Mouse (Mus musculus): Measurements from ENCODE around the gene Ubn1. TPM values are rescaled to one million over a fixed set of nuclear protein-coding genes. Genes with fewer than 3 reads are reported as not detected.
A peak's percentile ranks its signal among the peaks of the same experiment; 100 is the strongest.

The Ubn1 gene
- polyA plus RNA-seq (2015; fragmentation: Nextera tagmentation; extraction: Ambion mirVana): 15.0 and 16.3 TPM in 2 replicates

DNA sequence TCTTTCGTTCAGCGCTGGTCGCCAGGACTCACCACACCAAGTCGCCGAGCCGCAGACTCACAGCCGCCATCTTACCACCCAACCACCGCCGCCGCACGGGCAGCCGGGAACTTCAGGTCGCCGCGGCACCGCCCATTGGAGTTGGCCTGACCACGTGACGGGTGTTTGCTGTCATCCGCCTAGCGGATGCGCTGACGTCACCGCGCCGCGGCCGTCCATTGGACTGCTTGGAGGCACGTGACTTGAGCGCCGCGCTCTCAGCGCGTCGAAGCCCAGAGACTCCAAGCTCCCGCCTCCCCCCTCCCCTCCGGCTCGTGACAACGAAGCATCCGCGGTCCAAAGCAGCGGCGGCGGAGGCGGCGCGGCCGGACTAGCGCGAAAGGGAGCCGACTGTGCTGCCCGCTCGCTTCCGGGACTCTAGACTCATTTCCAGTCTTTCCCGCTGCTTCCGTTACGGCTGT, at the start of gene Ubn1, which contains the start of gene Glyr1:
Ubn1 (plus strand) TSS at position 284 of the 461 bp plus-strand sequence.
Glyr1 (minus strand) TSS at position 90 of the 461 bp plus-strand sequence.
- DNase-seq (ENCODE audit: low spot score): peak; percentile 100
- TF ChIP-seq EP300 (IDR thresholded peaks at IDR 0.05): no peak
- no peak; the same call in 1 of the 2 replicates for TF ChIP-seq CTCF (IDR thresholded peaks at IDR 0.05)
- Histone ChIP-seq H3K4me3 (ENCODE audit: low read depth, low read length) (peak within 1 kb of the TSS; percentile 96), H3K36me3 (ENCODE audit: insufficient read depth, low read length) (peaks cover 4% of the 10 kb centered on the region; the same call in 1 of the 2 replicates), H3K4me1 (ENCODE audit: insufficient read depth, low read depth, low read length) (peaks cover 4% of the 10 kb centered on the region; the same call in 1 of the 2 replicates), H3K4me2 (replicated peaks; ENCODE audit: low read depth, low read length) (peak within 1 kb of the TSS; percentile 90), H3K9ac (replicated peaks; ENCODE audit: low read depth) (peak within 1 kb of the TSS; percentile 93), H3K27me3 (replicated peaks; ENCODE audit: insufficient read depth, low read length) (no peaks in the 10 kb centered on the region), H3K9me3 (ENCODE audit: low read length) (no peaks in the 10 kb centered on the region), H3K27ac (ENCODE audit: low read length) (peak within 1 kb of the TSS; percentile 100)
- under 1% methylated on average over 52 of the region's 56 CpGs for WGBS
- peak; percentile 98 for ATAC-seq

DNA sequence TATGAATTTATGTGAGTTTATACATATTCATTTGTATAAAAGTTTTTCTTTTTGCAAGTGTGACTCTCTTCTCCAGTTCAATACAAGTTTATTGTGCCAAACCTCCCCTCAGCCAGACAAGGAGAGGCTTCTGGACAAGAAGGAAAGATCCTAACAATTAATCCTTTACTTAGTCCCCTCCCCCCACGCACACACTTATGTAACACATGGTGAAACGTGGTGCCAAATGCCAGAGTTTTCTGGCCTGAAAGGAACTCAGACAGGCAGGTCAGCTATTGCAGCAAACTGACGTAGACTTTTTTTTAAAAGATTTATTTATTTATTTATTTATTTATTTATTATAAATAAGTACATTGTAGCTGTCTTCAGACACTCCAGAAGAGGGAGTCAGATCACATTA, 49.2 kb upstream of the Ubn1 start:
- no peak overlapping the region for H3K27ac ChIP-seq (ENCODE audit: low read length)
- 48% methylated on average over 3 of the region's 3 CpGs for WGBS
- DNase-seq (ENCODE audit: low spot score) (no peak), ATAC-seq (no peak)
- H3K4me2 ChIP-seq (replicated peaks; ENCODE audit: low read depth, low read length): no peak overlapping the region
- H3K36me3 ChIP-seq (ENCODE audit: insufficient read depth, low read length): no peaks in the 10 kb centered on the region
- H3K4me1 ChIP-seq (ENCODE audit: insufficient read depth, low read depth, low read length): no peaks in the 10 kb centered on the region
- TF ChIP-seq EP300 (IDR thresholded peaks at IDR 0.05): no peak
- TF ChIP-seq CTCF (IDR thresholded peaks at IDR 0.05): no peak
- H3K9ac ChIP-seq (replicated peaks; ENCODE audit: low read depth): no peak overlapping the region
- H3K4me3 ChIP-seq (ENCODE audit: low read depth, low read length): no peak overlapping the region
- no peaks in the 10 kb centered on the region for H3K9me3 ChIP-seq (ENCODE audit: low read length)
- no peaks in the 10 kb centered on the region for H3K27me3 ChIP-seq (replicated peaks; ENCODE audit: insufficient read depth, low read length)

DNA sequence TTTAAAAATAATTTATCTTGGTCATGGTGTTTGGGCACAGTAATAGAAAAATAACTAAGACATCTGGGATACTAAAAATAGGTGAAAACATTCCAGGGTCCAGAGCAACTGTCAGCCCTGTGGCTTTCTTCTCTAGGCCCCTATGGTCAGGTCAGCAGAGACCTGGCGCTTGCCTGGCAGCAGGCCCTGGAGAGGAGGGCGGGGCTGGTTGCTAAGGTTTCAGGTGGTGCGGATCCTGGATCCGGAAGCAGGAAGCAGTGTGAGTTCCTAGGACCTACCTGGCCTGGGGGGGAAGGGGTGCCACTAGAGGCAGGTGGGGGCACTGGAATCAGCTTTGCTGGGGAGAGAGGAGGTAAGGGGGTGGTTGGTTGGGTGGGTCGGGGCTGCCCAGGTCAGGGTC, 42.8 kb upstream of the Ubn1 start, which contains the start of gene Smim22:
Smim22 (plus strand) TSS at position 222 of the 400 bp plus-strand sequence.
- Histone ChIP-seq H3K27me3 (replicated peaks; ENCODE audit: insufficient read depth, low read length) (no peaks in the 10 kb centered on the region), H3K4me3 (ENCODE audit: low read depth, low read length) (0 out of 2 replicates have a peak within 1 kb of the TSS, but pooled peaks have one; percentile 10), H3K9me3 (ENCODE audit: low read length) (no peaks in the 10 kb centered on the region), H3K9ac (replicated peaks; ENCODE audit: low read depth) (no peak within 1 kb of the TSS), H3K4me1 (ENCODE audit: insufficient read depth, low read depth, low read length) (no peaks in the 10 kb centered on the region; the same call in 1 of the 2 replicates), H3K4me2 (replicated peaks; ENCODE audit: low read depth, low read length) (peak within 1 kb of the TSS; percentile 45), H3K36me3 (ENCODE audit: insufficient read depth, low read length) (no peaks in the 10 kb centered on the region), H3K27ac (ENCODE audit: low read length) (no peak within 1 kb of the TSS)
- ATAC-seq (peak; percentile 92), DNase-seq (ENCODE audit: low spot score) (peak; percentile 77)
- WGBS: 46% methylated on average over 5 of the region's 5 CpGs
- no peak for TF ChIP-seq CTCF (IDR thresholded peaks at IDR 0.05)
- no peak for TF ChIP-seq EP300 (IDR thresholded peaks at IDR 0.05)

DNA sequence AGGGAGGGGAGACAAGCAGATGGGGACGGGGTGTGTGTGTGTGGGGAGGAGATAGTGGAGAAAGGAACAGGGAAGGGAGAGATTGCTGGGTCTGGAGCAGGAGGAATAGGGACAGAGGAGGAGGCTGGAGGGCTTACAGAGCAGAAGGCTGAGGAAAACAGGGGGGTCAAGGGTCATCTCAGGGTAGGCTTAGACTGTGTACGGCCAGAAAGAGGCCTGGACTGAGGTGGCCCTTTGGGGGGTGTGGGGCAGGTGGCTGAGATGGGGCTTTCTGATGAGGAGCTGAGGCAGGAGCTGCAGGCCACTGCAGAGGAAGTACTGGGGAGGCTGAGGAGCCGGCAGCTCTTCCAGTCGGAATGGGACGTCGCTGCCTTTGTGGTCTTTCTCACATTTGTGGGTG, 42.4 kb upstream of the Ubn1 start:
- 0 out of 2 replicates have a peak overlapping the region, but pooled peaks have one; percentile 10 for H3K4me3 ChIP-seq (ENCODE audit: low read depth, low read length)
- H3K27ac ChIP-seq (ENCODE audit: low read length): no peak overlapping the region
- H3K27me3 ChIP-seq (replicated peaks; ENCODE audit: insufficient read depth, low read length): no peaks in the 10 kb centered on the region
- DNase-seq (ENCODE audit: low spot score): no peak
- no peaks in the 10 kb centered on the region for H3K36me3 ChIP-seq (ENCODE audit: insufficient read depth, low read length)
- ATAC-seq: peak; percentile 23; the same call in 1 of the 2 replicates
- H3K9ac ChIP-seq (replicated peaks; ENCODE audit: low read depth): no peak overlapping the region
- peak overlapping the region; percentile 45 for H3K4me2 ChIP-seq (replicated peaks; ENCODE audit: low read depth, low read length)
- 38% methylated on average over 3 of the region's 6 CpGs for WGBS
- H3K9me3 ChIP-seq (ENCODE audit: low read length): no peaks in the 10 kb centered on the region
- no peak for TF ChIP-seq CTCF (IDR thresholded peaks at IDR 0.05)
- TF ChIP-seq EP300 (IDR thresholded peaks at IDR 0.05): no peak
- peaks cover 3% of the 10 kb centered on the region; the same call in 1 of the 2 replicates for H3K4me1 ChIP-seq (ENCODE audit: insufficient read depth, low read depth, low read length)

- H3K9me3 ChIP-seq (ENCODE audit: low read length): no peaks in the 10 kb centered on the region
- peak overlapping the region; percentile 45 for H3K4me2 ChIP-seq (replicated peaks; ENCODE audit: low read depth, low read length)
- WGBS: 73% methylated on average over 12 of the region's 12 CpGs
- no peak for TF ChIP-seq EP300 (IDR thresholded peaks at IDR 0.05)
- no peak for TF ChIP-seq CTCF (IDR thresholded peaks at IDR 0.05)
- no peak overlapping the region for H3K27ac ChIP-seq (ENCODE audit: low read length)
- H3K4me1 ChIP-seq (ENCODE audit: insufficient read depth, low read depth, low read length): peaks cover 9% of the 10 kb centered on the region; the same call in 1 of the 2 replicates
- no peak for DNase-seq (ENCODE audit: low spot score)
- ATAC-seq: no peak
- no peaks in the 10 kb centered on the region for H3K36me3 ChIP-seq (ENCODE audit: insufficient read depth, low read length)
- H3K4me3 ChIP-seq (ENCODE audit: low read depth, low read length): no peak overlapping the region
- H3K9ac ChIP-seq (replicated peaks; ENCODE audit: low read depth): no peak overlapping the region
- H3K27me3 ChIP-seq (replicated peaks; ENCODE audit: insufficient read depth, low read length): no peaks in the 10 kb centered on the region
Measured at GRCm38 (mm10) chr16:5008076-5008475, 41.8 kb upstream of the Ubn1 start.

DNA sequence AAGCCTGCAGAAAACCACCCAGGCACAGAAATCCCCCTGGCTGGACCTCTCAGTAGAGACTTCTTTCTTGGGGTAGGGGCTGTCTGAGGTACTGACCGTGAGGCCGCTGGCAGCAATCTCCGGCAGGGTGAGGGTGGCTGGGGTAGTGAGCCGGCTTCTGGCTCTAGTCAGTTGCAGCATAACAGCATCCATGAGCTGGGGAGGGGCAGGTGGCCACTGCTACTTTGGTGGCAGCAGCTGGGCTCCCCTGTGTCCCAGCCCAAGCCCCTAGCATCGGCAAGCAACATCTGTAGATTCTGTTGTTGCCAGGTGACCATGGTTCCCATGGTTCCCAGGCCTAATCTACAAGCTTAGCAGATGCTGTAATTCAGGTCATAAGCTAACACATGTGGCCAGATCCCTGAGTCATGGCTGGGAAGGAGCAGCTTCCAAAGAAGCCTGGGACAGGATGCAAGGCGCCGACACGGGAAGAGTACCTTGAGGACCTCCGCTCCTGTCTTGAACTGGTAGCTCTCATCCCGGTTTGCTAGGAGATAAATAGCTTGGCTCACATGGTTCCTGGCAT, 39.4 kb upstream of the Ubn1 start:
- 0 out of 2 replicates have a peak, but pooled peaks cover 7% of the 10 kb centered on the region for H3K36me3 ChIP-seq (ENCODE audit: insufficient read depth, low read length)
- no peak overlapping the region for H3K27ac ChIP-seq (ENCODE audit: low read length)
- H3K4me1 ChIP-seq (ENCODE audit: insufficient read depth, low read depth, low read length): peaks cover 9% of the 10 kb centered on the region; the same call in 1 of the 2 replicates
- H3K9me3 ChIP-seq (ENCODE audit: low read length): no peaks in the 10 kb centered on the region
- TF ChIP-seq EP300 (IDR thresholded peaks at IDR 0.05) (no peak), CTCF (IDR thresholded peaks at IDR 0.05) (no peak)
- H3K9ac ChIP-seq (replicated peaks; ENCODE audit: low read depth): no peak overlapping the region
- no peak overlapping the region for H3K4me2 ChIP-seq (replicated peaks; ENCODE audit: low read depth, low read length)
- no peak overlapping the region for H3K4me3 ChIP-seq (ENCODE audit: low read depth, low read length)
- WGBS: 87% methylated on average over 10 of the region's 10 CpGs
- no peak for DNase-seq (ENCODE audit: low spot score)
- no peak for ATAC-seq
- H3K27me3 ChIP-seq (replicated peaks; ENCODE audit: insufficient read depth, low read length): no peaks in the 10 kb centered on the region

All from lung, postnatal 0 days (tissue).